Mouse (Mus musculus): ENCODE results near the gene Mfrp.

GRCm38 (mm10) chr9:44143421-44143820 lies 41.9 kb downstream of the Mfrp start:
- TF ChIP-seq CTCF (IDR thresholded peaks at IDR 0.05; ENCODE audit: control insufficient read depth, insufficient read depth, insufficient read length) (no peak), MYOG (IDR thresholded peaks at IDR 0.05; ENCODE audit: control insufficient read depth, extremely low read depth, insufficient read length) (no peak), USF1 (IDR thresholded peaks at IDR 0.05; ENCODE audit: low read depth) (no peak), MAX (IDR thresholded peaks at IDR 0.05) (no peak), CEBPB (IDR thresholded peaks at IDR 0.05; ENCODE audit: low read depth) (no peak), MYOD1 (IDR thresholded peaks at IDR 0.05; ENCODE audit: control insufficient read depth, insufficient read length, low read depth) (no peak)

Measured in C2C12 (cell line).